Mouse (Mus musculus): Measurements from ENCODE around the gene Pde4d. TPM values are rescaled to one million over a fixed set of nuclear protein-coding genes. Genes with fewer than 3 reads are reported as not detected.

Gene Pde4d
- polyA plus RNA-seq, 1 experiment = 15.1 TPM

DNA sequence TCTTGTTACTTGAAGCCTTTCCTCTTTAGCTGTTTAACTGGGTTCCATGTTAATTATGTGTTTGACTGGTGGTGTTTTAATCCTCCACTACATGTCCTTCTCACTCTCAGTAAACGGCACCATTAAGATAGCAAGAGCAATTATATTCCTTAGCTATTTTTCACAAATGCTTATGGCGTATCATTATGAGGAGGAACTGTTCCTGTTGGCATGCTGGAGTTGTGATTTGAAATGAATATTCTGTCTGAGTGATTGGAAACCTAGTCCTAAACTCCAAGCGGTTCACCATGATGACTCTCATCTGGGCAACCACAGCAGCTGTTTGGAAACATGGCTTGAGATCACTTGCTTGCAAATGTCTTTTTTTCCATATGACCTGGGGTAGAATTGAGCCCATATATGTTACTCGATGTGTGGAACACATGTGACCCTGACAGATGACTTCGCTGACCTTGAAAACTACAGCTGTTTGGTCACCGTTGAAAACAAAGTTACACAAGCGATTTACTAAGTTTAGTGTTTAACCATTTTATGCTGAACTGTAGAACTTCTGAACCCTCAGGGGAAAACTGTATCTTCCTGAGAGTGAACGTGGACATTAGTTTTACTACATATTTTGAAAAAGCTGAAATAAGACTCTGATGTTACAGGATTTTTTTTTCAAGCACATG lies 1340.4 kb downstream of the Pde4d start:
- TF ChIP-seq CEBPB (IDR thresholded peaks at IDR 0.05; ENCODE audit: low read depth) (no peak), MAX (IDR thresholded peaks at IDR 0.05) (no peak), USF1 (IDR thresholded peaks at IDR 0.05; ENCODE audit: low read depth) (no peak), CTCF (IDR thresholded peaks at IDR 0.05; ENCODE audit: control insufficient read depth, insufficient read depth, insufficient read length) (no peak), MYOD1 (IDR thresholded peaks at IDR 0.05; ENCODE audit: control insufficient read depth, insufficient read length, low read depth) (no peak), FOSL1 (IDR thresholded peaks at IDR 0.05; ENCODE audit: insufficient read depth, low read length, poor library complexity, severe bottlenecking) (no peak), MYOG (IDR thresholded peaks at IDR 0.05; ENCODE audit: control insufficient read depth, extremely low read depth, insufficient read length) (no peak)
- Histone ChIP-seq H3K4me3 (ENCODE audit: insufficient read depth, poor library complexity, severe bottlenecking) (no peak overlapping the region), H3K27me3 (ENCODE audit: control insufficient read depth, insufficient read depth, insufficient read length) (no peaks in the 10 kb centered on the region), H3K79me3 (ENCODE audit: low read depth) (no peaks in the 10 kb centered on the region), H3K36me3 (ENCODE audit: control insufficient read depth, insufficient read depth) (peaks cover 5% of the 10 kb centered on the region), H3ac (ENCODE audit: control insufficient read depth, insufficient read length, low read depth) (no peak overlapping the region), H3K79me2 (ENCODE audit: control insufficient read depth, insufficient read depth) (no peaks in the 10 kb centered on the region)

DNA sequence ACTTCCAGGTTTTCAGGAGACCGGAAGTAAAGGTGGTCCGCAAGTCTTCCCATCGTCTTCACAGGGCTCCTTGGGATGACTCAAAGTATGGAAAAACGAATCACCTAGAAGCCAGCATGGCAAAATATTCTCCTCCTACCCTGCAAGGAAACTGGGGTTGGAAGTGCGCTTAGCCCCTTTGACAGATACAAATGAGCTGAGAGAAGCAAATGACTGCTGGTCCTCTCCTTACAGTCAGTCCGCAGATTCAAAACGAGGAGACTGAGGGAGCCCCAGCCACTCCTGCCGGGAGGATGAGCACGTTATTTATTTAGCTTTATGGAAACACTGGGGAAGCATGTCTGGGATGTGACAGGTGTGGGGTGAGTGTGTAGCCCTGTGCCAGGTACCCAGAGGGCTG lies 1344.2 kb downstream of the Pde4d start:
- no peaks in the 10 kb centered on the region for H3K27me3 ChIP-seq (ENCODE audit: control insufficient read depth, insufficient read depth, insufficient read length)
- H3ac ChIP-seq (ENCODE audit: control insufficient read depth, insufficient read length, low read depth) = no peak overlapping the region
- H3K36me3 ChIP-seq (ENCODE audit: control insufficient read depth, insufficient read depth) = peaks cover 5% of the 10 kb centered on the region
- TF ChIP-seq MYOG (IDR thresholded peaks at IDR 0.05; ENCODE audit: control insufficient read depth, extremely low read depth, insufficient read length) (no peak), USF1 (IDR thresholded peaks at IDR 0.05; ENCODE audit: low read depth) (no peak), FOSL1 (IDR thresholded peaks at IDR 0.05; ENCODE audit: insufficient read depth, low read length, poor library complexity, severe bottlenecking) (no peak), CTCF (IDR thresholded peaks at IDR 0.05; ENCODE audit: control insufficient read depth, insufficient read depth, insufficient read length) (no peak), MAX (IDR thresholded peaks at IDR 0.05) (no peak), CEBPB (IDR thresholded peaks at IDR 0.05; ENCODE audit: low read depth) (no peak), MYOD1 (IDR thresholded peaks at IDR 0.05; ENCODE audit: control insufficient read depth, insufficient read length, low read depth) (no peak)
- no peaks in the 10 kb centered on the region for H3K79me2 ChIP-seq (ENCODE audit: control insufficient read depth, insufficient read depth)
- H3K79me3 ChIP-seq (ENCODE audit: low read depth) = no peaks in the 10 kb centered on the region
- H3K4me3 ChIP-seq (ENCODE audit: insufficient read depth, poor library complexity, severe bottlenecking) = no peak overlapping the region

DNA sequence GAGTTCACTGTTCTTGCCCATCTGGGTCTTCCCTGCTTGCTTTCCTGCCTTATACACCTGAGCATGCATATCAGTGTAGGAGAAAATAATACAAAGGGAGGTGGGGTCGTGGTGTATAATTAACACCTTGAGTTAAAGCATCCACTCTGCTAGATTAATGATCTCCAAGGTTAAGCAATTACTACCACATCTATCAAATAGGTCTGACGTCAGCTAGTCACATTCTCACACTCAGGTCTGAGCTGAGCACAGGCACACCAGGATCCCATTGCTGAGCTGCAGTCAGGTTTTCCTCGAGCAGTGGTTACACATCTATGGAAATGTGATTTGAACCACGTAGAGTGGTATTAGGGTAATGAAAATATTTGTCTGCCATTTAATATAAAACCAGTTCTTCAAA lies 1348.9 kb downstream of the Pde4d start:
- Histone ChIP-seq H3K79me3 (ENCODE audit: low read depth) (no peaks in the 10 kb centered on the region), H3K4me3 (ENCODE audit: insufficient read depth, poor library complexity, severe bottlenecking) (no peak overlapping the region), H3K36me3 (ENCODE audit: control insufficient read depth, insufficient read depth) (no peaks in the 10 kb centered on the region), H3K27me3 (ENCODE audit: control insufficient read depth, insufficient read depth, insufficient read length) (no peaks in the 10 kb centered on the region), H3ac (ENCODE audit: control insufficient read depth, insufficient read length, low read depth) (no peak overlapping the region), H3K79me2 (ENCODE audit: control insufficient read depth, insufficient read depth) (peaks cover 7% of the 10 kb centered on the region)
- TF ChIP-seq CTCF (IDR thresholded peaks at IDR 0.05; ENCODE audit: control insufficient read depth, insufficient read depth, insufficient read length) (no peak), CEBPB (IDR thresholded peaks at IDR 0.05; ENCODE audit: low read depth) (no peak), MYOG (IDR thresholded peaks at IDR 0.05; ENCODE audit: control insufficient read depth, extremely low read depth, insufficient read length) (no peak), USF1 (IDR thresholded peaks at IDR 0.05; ENCODE audit: low read depth) (no peak), MAX (IDR thresholded peaks at IDR 0.05) (no peak), FOSL1 (IDR thresholded peaks at IDR 0.05; ENCODE audit: insufficient read depth, low read length, poor library complexity, severe bottlenecking) (no peak), MYOD1 (IDR thresholded peaks at IDR 0.05; ENCODE audit: control insufficient read depth, insufficient read length, low read depth) (no peak)

DNA sequence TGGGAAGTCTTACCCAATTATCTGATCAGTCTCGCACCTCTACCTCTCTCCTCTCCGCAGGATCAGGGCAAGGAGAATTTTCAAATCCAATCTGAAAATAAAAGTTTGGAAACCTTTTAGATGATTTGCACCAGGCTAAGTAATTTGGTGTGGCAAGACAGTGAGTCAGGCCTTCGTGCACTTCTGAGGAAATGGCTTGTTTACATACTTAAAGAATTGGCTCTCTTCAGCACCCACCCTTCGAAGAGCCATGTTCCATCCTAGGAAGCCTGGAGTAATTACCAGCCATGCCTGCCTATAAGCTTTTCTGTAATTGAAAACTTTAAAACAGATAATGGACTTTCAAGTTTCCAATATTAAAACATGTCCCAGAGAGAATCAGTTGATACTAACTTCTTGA lies 1352.5 kb downstream of the Pde4d start:
- Histone ChIP-seq H3K36me3 (ENCODE audit: control insufficient read depth, insufficient read depth) (no peaks in the 10 kb centered on the region), H3K79me3 (ENCODE audit: low read depth) (no peaks in the 10 kb centered on the region), H3K4me3 (ENCODE audit: insufficient read depth, poor library complexity, severe bottlenecking) (no peak overlapping the region), H3K27me3 (ENCODE audit: control insufficient read depth, insufficient read depth, insufficient read length) (no peaks in the 10 kb centered on the region), H3ac (ENCODE audit: control insufficient read depth, insufficient read length, low read depth) (no peak overlapping the region), H3K79me2 (ENCODE audit: control insufficient read depth, insufficient read depth) (peaks cover 7% of the 10 kb centered on the region)
- TF ChIP-seq USF1 (IDR thresholded peaks at IDR 0.05; ENCODE audit: low read depth) (no peak), MYOD1 (IDR thresholded peaks at IDR 0.05; ENCODE audit: control insufficient read depth, insufficient read length, low read depth) (no peak), CTCF (IDR thresholded peaks at IDR 0.05; ENCODE audit: control insufficient read depth, insufficient read depth, insufficient read length) (no peak), MAX (IDR thresholded peaks at IDR 0.05) (no peak), MYOG (IDR thresholded peaks at IDR 0.05; ENCODE audit: control insufficient read depth, extremely low read depth, insufficient read length) (no peak), CEBPB (IDR thresholded peaks at IDR 0.05; ENCODE audit: low read depth) (no peak)

DNA sequence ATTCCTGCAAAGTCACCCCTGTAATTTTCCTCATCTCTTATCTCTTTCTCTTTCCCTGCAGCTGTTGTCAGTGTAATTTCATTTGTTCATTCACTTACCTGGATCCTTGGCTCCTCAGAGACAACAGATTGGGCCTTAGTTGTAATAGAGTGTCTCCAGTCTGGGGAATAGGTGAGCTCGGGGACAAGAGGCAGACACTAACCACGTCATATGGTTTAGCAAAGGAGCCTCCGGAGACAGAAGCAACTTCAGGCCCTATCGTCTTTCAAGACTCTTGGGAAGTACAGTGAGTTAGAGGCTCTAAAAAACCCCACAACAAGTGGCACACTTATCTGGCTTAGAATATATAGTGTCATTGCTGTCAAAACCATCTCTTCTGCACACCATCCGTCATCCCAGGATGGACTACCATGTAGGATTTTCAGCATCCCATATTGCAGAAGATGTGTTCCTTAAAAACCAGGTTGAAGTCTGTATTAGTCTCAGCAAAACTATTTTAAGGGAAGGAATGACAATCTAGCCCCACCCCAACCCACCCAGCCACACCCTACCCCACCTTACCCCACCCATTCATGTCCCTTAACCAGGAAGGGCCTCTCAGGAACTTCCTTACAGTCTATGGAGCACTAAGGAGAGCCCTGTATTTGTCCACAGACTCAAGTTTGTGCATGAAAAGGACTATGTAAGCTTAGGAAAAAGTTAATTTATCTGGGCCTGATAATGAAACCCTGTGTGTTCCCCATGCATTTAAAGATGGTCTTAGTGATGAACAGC lies 1356.6 kb downstream of the Pde4d start:
- no peaks in the 10 kb centered on the region for H3K79me3 ChIP-seq (ENCODE audit: low read depth)
- no peak overlapping the region for H3K4me3 ChIP-seq (ENCODE audit: insufficient read depth, poor library complexity, severe bottlenecking)
- H3K36me3 ChIP-seq (ENCODE audit: control insufficient read depth, insufficient read depth) = no peaks in the 10 kb centered on the region
- no peak overlapping the region for H3ac ChIP-seq (ENCODE audit: control insufficient read depth, insufficient read length, low read depth)
- peaks cover 3% of the 10 kb centered on the region for H3K79me2 ChIP-seq (ENCODE audit: control insufficient read depth, insufficient read depth)
- H3K27me3 ChIP-seq (ENCODE audit: control insufficient read depth, insufficient read depth, insufficient read length) = no peaks in the 10 kb centered on the region
- TF ChIP-seq CTCF (IDR thresholded peaks at IDR 0.05; ENCODE audit: control insufficient read depth, insufficient read depth, insufficient read length) = no peak
- TF ChIP-seq MYOG (IDR thresholded peaks at IDR 0.05; ENCODE audit: control insufficient read depth, extremely low read depth, insufficient read length) = no peak
- TF ChIP-seq FOSL1 (IDR thresholded peaks at IDR 0.05; ENCODE audit: insufficient read depth, low read length, poor library complexity, severe bottlenecking) = no peak
- TF ChIP-seq USF1 (IDR thresholded peaks at IDR 0.05; ENCODE audit: low read depth) = no peak
- no peak for TF ChIP-seq MYOD1 (IDR thresholded peaks at IDR 0.05; ENCODE audit: control insufficient read depth, insufficient read length, low read depth)
- TF ChIP-seq MAX (IDR thresholded peaks at IDR 0.05) = no peak
- TF ChIP-seq CEBPB (IDR thresholded peaks at IDR 0.05; ENCODE audit: low read depth) = no peak
